Mouse (Mus musculus) c-Kit-positive CD71-positive TER-119-negative erythroid progenitor cells, embryonic 14.5 days (primary cell): Measurements from ENCODE around the gene Fbxl13.
A peak's percentile ranks its signal among the peaks of the same experiment; 100 is the strongest.
"Not testable (repeated sequence)": the region's sequence is repeated elsewhere in the genome, so short reads cannot be mapped to it uniquely, and the experiment has no call there.

Source experiments
- DNase-seq: peaks from one replicate; pipeline ENCODE4 v3.0.0-alpha.2; 2013; ENCODE audit warnings: low read depth

The Fbxl13 gene

GRCm38 (mm10) chr5:21656912-21657311 is 11.5 kb upstream of the Fbxl13 start:
- DNase-seq: no peak

- no peak for DNase-seq
Observed at GRCm38 (mm10) chr5:21651885-21652612, 6.6 kb upstream of the Fbxl13 start.

DNA sequence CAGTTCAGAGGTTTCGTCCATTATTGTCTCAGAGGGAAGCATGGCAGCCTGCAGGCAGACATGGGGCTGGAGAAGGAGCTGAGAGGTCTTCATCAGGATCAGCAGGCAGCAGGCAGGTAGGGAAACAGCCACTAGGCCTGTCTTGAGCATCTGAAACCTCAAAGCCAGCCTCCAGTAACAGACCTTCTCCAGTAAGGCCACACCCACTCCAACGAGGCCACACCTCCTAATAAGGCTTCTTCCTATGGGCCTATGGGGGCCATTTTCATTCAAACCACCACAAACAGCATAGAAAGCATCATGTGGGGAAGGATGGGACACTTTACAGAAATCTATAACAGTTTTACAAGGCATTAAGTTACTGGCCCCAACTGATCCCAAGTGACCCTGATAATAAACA is 5.3 kb upstream of the Fbxl13 start:
- no peak for DNase-seq

GRCm38 (mm10) chr5:21646133-21646491 is 678 bp upstream of the Fbxl13 start:
- no peak for DNase-seq

GRCm38 (mm10) chr5:21644891-21645438 is 469 bp downstream of the Fbxl13 start:
- DNase-seq: no peak

GRCm38 (mm10) chr5:21643606-21644005 is 1.8 kb downstream of the Fbxl13 start:
- no peak for DNase-seq

DNA sequence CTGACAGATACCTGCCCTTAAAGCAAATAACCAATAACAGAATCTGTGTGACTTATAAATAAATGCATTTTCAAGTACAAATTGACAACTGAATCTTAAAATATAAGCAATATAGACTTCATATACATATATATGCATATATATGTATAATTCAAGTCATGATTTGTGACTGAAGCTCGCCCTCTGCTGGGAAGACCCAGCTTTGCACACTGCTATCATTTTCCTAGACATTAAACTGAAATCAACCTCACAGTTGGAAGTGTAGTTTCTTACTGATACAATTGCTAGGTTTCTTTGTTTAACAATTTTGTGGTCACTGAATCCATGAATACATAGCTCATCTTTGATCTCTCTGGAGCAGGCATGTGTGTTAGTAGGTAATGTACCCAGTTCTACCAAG is 4.5 kb downstream of the Fbxl13 start:
- DNase-seq: peak; percentile 35

GRCm38 (mm10) chr5:21625916-21626315 is 19.5 kb downstream of the Fbxl13 start:
- DNase-seq: no peak

DNA sequence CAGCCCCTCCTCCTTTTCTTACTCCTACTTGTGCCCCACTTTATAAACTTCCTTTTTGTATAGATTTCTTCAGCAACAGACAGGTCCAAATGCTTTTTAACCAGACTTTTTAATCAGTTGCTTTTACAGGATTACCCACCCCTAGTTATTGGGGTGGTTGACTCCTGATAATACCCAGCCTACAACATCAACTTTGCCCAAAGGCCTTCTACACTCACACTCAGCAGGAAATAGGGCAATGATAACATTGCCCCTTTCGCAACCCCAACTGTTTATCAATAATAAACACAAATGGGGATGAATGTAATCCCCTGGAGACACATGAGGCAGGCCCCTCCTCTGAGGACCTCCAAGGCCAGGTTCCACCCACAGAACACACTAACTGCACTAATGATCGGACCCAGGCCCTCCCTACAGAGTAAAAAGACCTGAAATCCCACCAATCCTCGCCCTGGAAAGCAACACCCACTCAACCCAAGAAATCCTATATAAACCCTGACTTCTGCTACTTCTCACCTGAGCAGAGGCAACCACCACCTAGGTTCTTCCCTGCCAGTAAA is 28.9 kb downstream of the Fbxl13 start:
- DNase-seq: no peak

DNA sequence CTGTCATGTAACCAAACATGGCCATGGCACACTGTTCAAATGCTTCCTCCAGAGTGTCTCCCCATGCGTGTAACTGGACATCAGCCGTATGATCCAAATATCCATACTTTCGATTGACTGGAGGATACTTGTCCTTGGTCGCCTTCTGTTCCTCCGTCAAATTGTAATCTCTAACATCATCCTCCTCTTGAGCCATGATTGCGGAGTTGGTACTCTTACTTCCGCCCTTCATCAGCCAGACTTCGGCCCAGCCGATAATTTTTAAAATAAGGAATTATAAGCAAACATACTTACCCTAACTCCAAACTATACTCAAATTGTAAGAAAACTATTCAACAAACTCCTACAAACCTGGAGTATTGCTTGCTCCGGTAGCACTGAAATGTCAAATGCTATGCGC is 31.1 kb downstream of the Fbxl13 start:
- DNase-seq: not testable (repeated sequence)

DNA sequence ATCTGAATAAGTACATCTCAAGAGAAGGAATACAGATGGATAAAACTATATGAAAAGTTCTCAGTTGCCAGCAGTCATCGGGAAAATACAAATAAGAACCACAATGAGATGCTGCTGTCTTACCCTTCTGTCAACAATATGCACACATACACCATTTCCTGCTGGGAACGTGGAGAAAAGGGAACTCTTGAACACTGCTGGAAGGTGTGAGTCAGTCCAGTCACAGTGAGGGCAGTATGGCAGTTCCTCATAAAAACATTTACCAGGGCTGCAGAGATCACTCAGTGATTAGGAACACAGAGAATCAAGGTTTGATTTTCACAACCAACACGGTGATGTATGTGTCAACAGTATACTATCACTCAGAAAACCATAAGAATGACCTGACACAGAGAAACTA is 34.4 kb downstream of the Fbxl13 start:
- no peak for DNase-seq

- DNase-seq: no peak
Observed at GRCm38 (mm10) chr5:21608311-21609304, 36.8 kb downstream of the Fbxl13 start.

- no peak for DNase-seq
Observed at GRCm38 (mm10) chr5:21605936-21606335, 39.5 kb downstream of the Fbxl13 start.

GRCm38 (mm10) chr5:21599961-21600360 is 45.5 kb downstream of the Fbxl13 start:
- no peak for DNase-seq

DNA sequence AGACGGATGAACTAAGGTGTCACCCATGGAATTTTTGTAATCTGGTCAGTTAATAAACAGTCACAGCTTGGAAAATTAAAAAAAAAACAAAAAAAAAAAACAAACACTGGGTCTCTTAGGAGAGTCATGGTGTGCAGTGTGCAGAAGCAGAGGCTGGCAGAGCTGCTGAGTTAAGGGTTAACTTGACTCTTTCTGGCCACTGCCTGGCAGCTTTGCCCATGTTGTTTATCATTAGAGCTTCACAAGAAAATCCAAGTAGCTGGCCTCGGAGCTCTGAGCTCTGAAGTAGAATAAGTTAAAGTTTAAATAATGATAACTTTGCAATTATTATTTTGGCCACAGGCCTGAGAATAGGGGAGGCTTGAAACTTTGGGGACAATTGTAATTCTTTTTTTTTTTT is 45.9 kb downstream of the Fbxl13 start:
- not testable (repeated sequence) for DNase-seq

DNA sequence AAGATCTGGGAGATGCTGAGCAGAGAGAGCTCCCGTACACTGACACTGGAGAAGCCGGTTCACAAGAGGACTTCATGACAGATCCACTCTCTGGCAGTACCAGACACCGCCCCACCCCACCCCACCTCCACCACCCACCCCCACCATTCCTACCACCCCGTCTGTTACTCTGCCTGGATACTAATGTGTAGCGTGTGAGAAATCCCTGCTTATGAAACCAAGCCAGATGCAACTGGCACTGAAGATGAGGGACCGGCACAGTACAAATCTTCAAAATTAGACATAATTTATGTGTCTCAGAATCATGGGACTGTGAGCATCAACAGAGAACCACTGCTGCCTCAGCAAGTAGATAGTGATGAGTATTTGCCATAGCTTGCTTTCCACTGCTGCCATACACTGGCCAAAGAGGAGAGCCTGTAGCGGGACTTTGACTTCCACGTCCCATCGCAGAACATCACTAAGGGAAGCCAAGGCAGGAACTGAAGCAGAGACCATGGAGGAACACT is 52.2 kb downstream of the Fbxl13 start:
- DNase-seq: no peak

GRCm38 (mm10) chr5:21592106-21592505 is 53.3 kb downstream of the Fbxl13 start:
- no peak for DNase-seq

GRCm38 (mm10) chr5:21588220-21588619 is 57.2 kb downstream of the Fbxl13 start:
- no peak for DNase-seq

DNA sequence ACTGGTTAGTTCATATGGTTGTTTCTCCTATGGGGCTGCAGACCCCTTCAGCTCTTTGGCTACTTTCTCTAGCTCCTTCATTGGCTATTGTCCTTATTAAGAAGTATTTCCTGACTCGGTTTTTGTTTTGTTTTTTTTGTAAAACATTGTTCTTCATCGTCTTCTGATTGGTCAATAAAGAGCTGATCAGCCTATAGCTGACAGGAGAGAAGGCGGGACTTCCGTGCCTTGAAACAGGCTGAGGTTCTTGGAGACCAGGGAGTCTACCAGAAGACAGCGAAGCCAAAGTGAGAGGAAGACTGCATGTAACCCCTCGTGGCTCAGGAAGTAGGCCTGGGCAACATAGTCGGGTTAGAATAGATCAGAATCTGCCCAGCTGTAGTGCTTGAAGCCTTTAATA is 57.8 kb downstream of the Fbxl13 start:
- no peak for DNase-seq

DNA sequence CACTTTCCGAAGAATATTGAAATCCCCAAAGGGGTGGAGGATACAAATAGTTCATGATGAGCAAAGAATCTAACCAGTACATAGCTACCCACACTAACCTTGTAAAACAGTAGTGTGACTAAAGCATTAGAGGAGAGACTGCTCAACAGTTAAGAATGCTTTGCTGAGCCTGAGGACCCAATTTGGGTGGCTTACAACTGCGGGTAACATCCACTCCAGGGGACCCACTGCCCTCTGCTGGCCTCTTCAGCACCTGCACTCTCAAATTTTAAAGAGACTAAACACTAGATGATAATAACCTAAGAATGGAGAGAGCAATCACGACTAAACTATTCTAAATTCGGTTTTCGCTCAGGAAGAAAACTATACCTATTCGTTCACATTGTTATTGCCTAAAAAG is 58.7 kb downstream of the Fbxl13 start:
- peak; percentile 34 for DNase-seq

DNA sequence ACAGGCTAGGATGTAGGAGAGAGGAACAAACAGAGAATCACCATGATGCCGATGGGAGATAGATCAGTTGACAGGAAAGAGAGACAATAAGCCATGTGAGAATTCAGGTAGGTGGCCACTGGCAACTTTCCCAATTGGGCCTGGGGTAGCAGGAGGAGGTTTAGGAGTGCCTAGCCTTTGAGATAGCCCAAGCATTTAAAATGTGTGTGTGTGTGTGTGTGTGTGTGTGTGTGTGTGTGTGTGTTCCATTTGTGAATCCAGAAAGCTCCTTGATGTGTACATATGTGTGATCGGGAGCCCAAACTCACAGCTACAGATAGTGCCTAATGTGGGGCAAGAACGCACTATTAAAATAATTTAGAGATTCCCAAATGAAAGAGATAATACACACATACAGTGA is 67.3 kb downstream of the Fbxl13 start:
- DNase-seq: no peak

DNA sequence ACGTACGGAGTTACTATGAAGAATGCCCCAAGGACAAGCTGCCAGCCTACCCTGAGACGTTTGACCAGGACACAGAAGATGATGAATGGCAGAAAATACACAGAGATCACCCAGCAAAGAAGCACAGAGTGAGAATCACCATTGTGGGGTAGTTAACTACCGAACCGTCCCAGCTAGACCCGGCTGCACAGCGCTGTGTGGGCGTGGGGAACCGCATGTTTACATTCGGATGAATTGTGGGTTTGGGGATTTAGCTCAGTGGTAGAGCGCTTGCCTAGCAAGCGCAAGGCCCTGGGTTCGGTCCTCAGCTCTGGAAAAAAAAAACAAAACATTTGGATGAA is 70.3 kb downstream of the Fbxl13 start:
- no peak for DNase-seq
